In genomic region chrX:7762137-7762920, GRCm38 (mm10) we compare ENCODE assay signal across 8 mouse cellular contexts. TPM values are rescaled to one million over a fixed set of nuclear protein-coding genes. Genes with fewer than 3 reads are reported as not detected.
DNase-seq lines count a peak whose midpoint lies in the region; ATAC-seq and TF ChIP-seq lines count a peak whose summit lies in the region.

Gene Tfe3, plus strand, starts transcription at chrX:7762560.

- WGBS in heart, embryonic 10.5 days: 6% methylated on average over 38 of the region's 38 CpGs
- 20% methylated on average over 38 of the region's 38 CpGs for WGBS in kidney, embryonic 15.5 days

- peak within 1 kb of the TSS; percentile 73 for H3K9ac ChIP-seq in kidney, embryonic 15.5 days

- peak within 1 kb of the TSS; percentile 65 for H3K4me2 ChIP-seq in kidney, embryonic 15.5 days

- peaks cover 11% of the 10 kb centered on the region for H3K4me1 ChIP-seq in bone marrow macrophage, adult 2 months (ENCODE audit: control insufficient read depth, insufficient read depth, low read length)
- H3K4me1 ChIP-seq in embryonic fibroblast, embryonic 13.5 days (ENCODE audit: control insufficient read depth, insufficient read depth, low read length): peaks cover 4% of the 10 kb centered on the region; the same call in 1 of the 2 replicates
- peaks cover 11% of the 10 kb centered on the region; the same call in 1 of the 2 replicates for H3K4me1 ChIP-seq in heart, embryonic 10.5 days
- peaks cover 23% of the 10 kb centered on the region for H3K4me1 ChIP-seq in kidney, embryonic 15.5 days

- peaks cover 10% of the 10 kb centered on the region for H3K36me3 ChIP-seq in heart, embryonic 10.5 days
- peaks cover 9% of the 10 kb centered on the region for H3K36me3 ChIP-seq in kidney, embryonic 15.5 days

- TF ChIP-seq CTCF in bone marrow macrophage, adult 2 months (IDR thresholded peaks at IDR 0.05; ENCODE audit: low read depth, low read length): no peak
- no peak for TF ChIP-seq CTCF in embryonic fibroblast, embryonic 13.5 days (IDR thresholded peaks at IDR 0.05; ENCODE audit: borderline replicate concordance, insufficient read depth, low read length)

- H3K27ac ChIP-seq in bone marrow macrophage, adult 2 months (ENCODE audit: insufficient read depth, low read depth, low read length): peak within 1 kb of the TSS; percentile 98
- peak within 1 kb of the TSS; percentile 91 for H3K27ac ChIP-seq in embryonic fibroblast, embryonic 13.5 days (ENCODE audit: insufficient read depth, low read length)
- peak within 1 kb of the TSS; percentile 89 for H3K27ac ChIP-seq in heart, embryonic 10.5 days
- peak within 1 kb of the TSS; percentile 78 for H3K27ac ChIP-seq in kidney, embryonic 15.5 days

- no peaks in the 10 kb centered on the region for H3K9me3 ChIP-seq in heart, embryonic 10.5 days
- no peaks in the 10 kb centered on the region for H3K9me3 ChIP-seq in kidney, embryonic 15.5 days (replicated peaks)

- H3K27me3 ChIP-seq in heart, embryonic 10.5 days (ENCODE audit: insufficient read depth, poor library complexity, severe bottlenecking): no peaks in the 10 kb centered on the region
- H3K27me3 ChIP-seq in kidney, embryonic 15.5 days: no peaks in the 10 kb centered on the region

- peak; percentile 96 for ATAC-seq in kidney, embryonic 15.5 days (replicated peaks; ENCODE audit: low FRiP score)
- ATAC-seq in monocyte, adult 5-6 weeks (replicated peaks; ENCODE audit: insufficient number of reproducible peaks, low FRiP score, low TSS enrichment, poor library complexity, severe bottlenecking): peak; percentile 98

- peak within 1 kb of the TSS; percentile 83 for H3K4me3 ChIP-seq in bone marrow macrophage, adult 2 months (ENCODE audit: insufficient read depth, low read length)
- peak within 1 kb of the TSS; percentile 93 for H3K4me3 ChIP-seq in embryonic fibroblast, embryonic 13.5 days (ENCODE audit: insufficient read depth, low read length)
- H3K4me3 ChIP-seq in heart, embryonic 10.5 days: peak within 1 kb of the TSS; percentile 74
- peak within 1 kb of the TSS; percentile 70 for H3K4me3 ChIP-seq in kidney, embryonic 15.5 days (replicated peaks)

- no peak for TF ChIP-seq POLR2A in bone marrow macrophage, adult 2 months (IDR thresholded peaks at IDR 0.05; ENCODE audit: borderline replicate concordance, low read depth, low read length)
- TF ChIP-seq POLR2A in embryonic fibroblast, embryonic 13.5 days (IDR thresholded peaks at IDR 0.05; ENCODE audit: low read depth, low read length): peak; percentile 70

- peak; percentile 90 for DNase-seq in A20 (ENCODE audit: low read depth, low spot score)
- DNase-seq in heart, embryonic 10.5 days (ENCODE audit: low spot score): peak; percentile 97
- DNase-seq in liver: peak; percentile 94
- DNase-seq in spleen, postnatal 4 days (ENCODE audit: low spot score in 2 of 2): peak; percentile 88 to 89

RNA-seq across cellular contexts. Expression of gene Tfe3, which starts in this region (rescaled TPM):
- polyA plus RNA-seq in bone marrow macrophage, adult 2 months (2012; ENCODE audit: insufficient read depth, insufficient read length, missing spikeins): 137 and 141 TPM in 2 replicates
- polyA plus RNA-seq in embryonic fibroblast, embryonic 13.5 days (2011; ENCODE audit: insufficient read length, low read depth, missing spikeins): 49.1 and 53.4 TPM in 2 replicates
- polyA plus RNA-seq in heart, embryonic 10.5 days (2016; fragmentation: Nextera tagmentation; extraction: Ambion mirVana): 22.7 and 23.2 TPM in 2 replicates
- polyA plus RNA-seq in kidney, embryonic 15.5 days (2015; fragmentation: Nextera tagmentation; extraction: Ambion mirVana): 26.3 and 30.9 TPM in 2 replicates
- 14.5 to 27.8 TPM (median 20.8 TPM) in 3 replicates for total RNA-seq in monocyte, adult 5-6 weeks (2017)

Comparison
In these comparisons a context has a peak if more than half of its experiments do, and no peak if none do; other contexts are left out.
1. Peak in every context shown above with its lines: DNase-seq, ATAC-seq, H3K4me3 ChIP-seq and H3K27ac ChIP-seq.